Mouse (Mus musculus) stomach, postnatal 0 days (tissue): ENCODE measurements around the gene Ahnak2.

ENCODE experiments used
- CTCF ChIP-seq: IDR thresholded peaks from 2 replicates; pipeline ENCODE4 v1.5.1; 2016; ENCODE audit warnings: antibody characterized with exemption, low read depth, mild to moderate bottlenecking, moderate library complexity
- EP300 ChIP-seq: optimal IDR thresholded peaks from 2 replicates; pipeline ENCODE3; 2016; ENCODE audit warnings: antibody characterized with exemption

- TF ChIP-seq CTCF = no peak
- TF ChIP-seq EP300 = no peak
Observed at GRCm38 (mm10) chr12:112808212-112808586, 5.7 kb upstream of the Ahnak2 start.
